Mouse (Mus musculus) neutrophil, adult 65 days (primary cell): Measurements from ENCODE around the gene 1700042G07Rik. TPM values are rescaled to one million over a fixed set of nuclear protein-coding genes. Genes with fewer than 3 reads are reported as not detected.

ENCODE experiments used
- total RNA-seq: library from RNA; stranded (reverse); gene quantifications from 2 replicates; pipeline ENCODE4 v1.2.4, GENCODE M21; 2023

Gene 1700042G07Rik
- total RNA-seq: not detected in 2 replicates

GRCm38 (mm10) chr4:116173072-116173471 lies at the start of gene 1700042G07Rik, which contains the start of gene Gm49337:
1700042G07Rik (plus strand) TSS chr4:116173372.
Gm49337 (plus strand) TSS chr4:116173384.

GRCm38 (mm10) chr4:116123602-116124519 lies 49.3 kb upstream of the 1700042G07Rik start, which contains the start of the genes Rad54l and Pomgnt1:
Rad54l (minus strand) TSS chr4:116123690.
Pomgnt1 (plus strand) TSS chr4:116123840.

GRCm38 (mm10) chr4:116151238-116151637 lies 21.9 kb upstream of the 1700042G07Rik start, which contains the start of gene Lurap1:
Lurap1 (minus strand) TSS chr4:116151338.

GRCm38 (mm10) chr4:116167404-116167803 lies 5.8 kb upstream of the 1700042G07Rik start, which contains the start of gene Tspan1:
Tspan1 (minus strand) TSS chr4:116167601.

GRCm38 (mm10) chr4:116221140-116221851 lies 48.1 kb downstream of the 1700042G07Rik start, which contains the start of gene Pik3r3:
Pik3r3 (plus strand) TSS chr4:116221618.

Other genes with a start within 250 kb of the 1700042G07Rik start
- gene Dmbx1, start 233.4 kb upstream of the 1700042G07Rik start, total RNA-seq: not detected in 2 replicates
- 0.27 and 3.2 TPM in 2 replicates for gene Faah, start 155.4 kb upstream of the 1700042G07Rik start, total RNA-seq
- gene Nsun4, start 119.5 kb upstream of the 1700042G07Rik start, total RNA-seq: 7.5 and 9.8 TPM in 2 replicates
- 191 and 244 TPM in 2 replicates for gene Uqcrh, start 98.3 kb upstream of the 1700042G07Rik start, total RNA-seq
- 18.4 and 22.5 TPM in 2 replicates for gene Lrrc41, start 98.1 kb upstream of the 1700042G07Rik start, total RNA-seq
- 12.9 and 14.0 TPM in 2 replicates for gene Rad54l, start 49.7 kb upstream of the 1700042G07Rik start, total RNA-seq
- 7.2 and 8.5 TPM in 2 replicates for gene Pomgnt1, start 49.5 kb upstream of the 1700042G07Rik start, total RNA-seq
- not detected in 2 replicates for gene Lurap1, start 22.0 kb upstream of the 1700042G07Rik start, total RNA-seq
- gene Tspan1, start 5.8 kb upstream of the 1700042G07Rik start, total RNA-seq: not detected in 2 replicates
- not detected in 2 replicates for gene Gm49337, start within 50 bp of the 1700042G07Rik start, total RNA-seq
- 0.47 and 0.64 TPM in 2 replicates for gene Pik3r3, start 48.2 kb downstream of the 1700042G07Rik start, total RNA-seq